Mouse (Mus musculus) liver, embryonic 13.5 days (tissue): ENCODE results near the gene Ppp1r2. TPM values are rescaled to one million over a fixed set of nuclear protein-coding genes. Genes with fewer than 3 reads are reported as not detected.

Experiments
- ATAC-seq: fragments of 200-750 bp; cut with Nextera tagmentation; 2 replicates; pipeline ENCODE4 v1.8.0; 2017; ENCODE audit warnings: low read depth, mild to moderate bottlenecking, moderate number of reproducible peaks, moderate library complexity
- DNase-seq: peaks from one replicate; pipeline ENCODE4 v3.0.0; 2022
- H3K27ac ChIP-seq: fragments of 300-500 bp; sonication (generic); 2 replicates; pipeline ENCODE4 v1.5.1; 2015; ENCODE audit warnings: moderate library complexity, mild to moderate bottlenecking, inconsistent platforms
- H3K27me3 ChIP-seq: fragments of 300-500 bp; sonication (generic); 2 replicates; pipeline ENCODE4 v1.6.1; 2015; ENCODE audit warnings: mild to moderate bottlenecking, inconsistent platforms
- H3K36me3 ChIP-seq: fragments of 300-500 bp; sonication (generic); 2 replicates; pipeline ENCODE4 v1.6.1; 2015; ENCODE audit warnings: mild to moderate bottlenecking, inconsistent platforms
- H3K4me1 ChIP-seq: fragments of 300-500 bp; sonication (generic); replicated peaks from 2 replicates; pipeline ENCODE4 v1.6.1; 2015; ENCODE audit warnings: inconsistent platforms
- H3K4me2 ChIP-seq: fragments of 300-500 bp; sonication (generic); 2 replicates; pipeline ENCODE4 v1.6.1; 2015; ENCODE audit warnings: inconsistent platforms, mild to moderate bottlenecking, moderate library complexity
- H3K4me3 ChIP-seq: fragments of 300-500 bp; sonication (generic); replicated peaks from 2 replicates; pipeline ENCODE4 v1.5.1; 2015; ENCODE audit warnings: mild to moderate bottlenecking, inconsistent platforms
- H3K9ac ChIP-seq: fragments of 300-500 bp; sonication (generic); 2 replicates; pipeline ENCODE4 v1.6.1; 2015; ENCODE audit warnings: mild to moderate bottlenecking, inconsistent platforms
- H3K9me3 ChIP-seq: fragments of 300-500 bp; sonication (generic); replicated peaks from 2 replicates; pipeline ENCODE4 v1.6.1; 2016; ENCODE audit warnings: inconsistent platforms
- WGBS: fragments of 180-500 bp; shearing (Covaris S2); methylation state at CpG from one replicate; pipeline ENCODE4 v1.1.7; 2015; ENCODE audit not compliant: insufficient replicate concordance; 5-methylcytosine and 5-hydroxymethylcytosine counted together
- polyA plus RNA-seq: library from polyadenylated mRNA; unstranded; fragments of >200 nt; fragmentation: Nextera tagmentation; extraction: Ambion mirVana; gene quantifications from 2 replicates; pipeline ENCODE4 v1.2.1, GENCODE M21; 2015

The Ppp1r2 gene
- polyA plus RNA-seq, 1 experiment from 2014 or later = 44.7 TPM

GRCm38 (mm10) chr16:31305199-31305919 lies 30.3 kb upstream of the Ppp1r2 start:
- DNase-seq (no peak), ATAC-seq (no peak)
- H3K4me3 ChIP-seq = no peak overlapping the region
- H3K36me3 ChIP-seq = no peaks in the 10 kb centered on the region
- H3K9me3 ChIP-seq = no peaks in the 10 kb centered on the region
- WGBS = 62% methylated on average over 5 of the region's 5 CpGs
- no peak overlapping the region for H3K27ac ChIP-seq
- H3K4me2 ChIP-seq = no peak overlapping the region
- H3K9ac ChIP-seq = no peak overlapping the region
- H3K4me1 ChIP-seq = no peaks in the 10 kb centered on the region
- H3K27me3 ChIP-seq = no peaks in the 10 kb centered on the region

- Histone ChIP-seq H3K27me3 (no peaks in the 10 kb centered on the region), H3K9me3 (no peaks in the 10 kb centered on the region), H3K27ac (no peak overlapping the region), H3K36me3 (no peaks in the 10 kb centered on the region), H3K9ac (no peak overlapping the region), H3K4me1 (no peaks in the 10 kb centered on the region), H3K4me3 (no peak overlapping the region), H3K4me2 (no peak overlapping the region)
- 59% methylated on average over 10 of the region's 10 CpGs for WGBS
- DNase-seq = no peak
- ATAC-seq = no peak
Measured at GRCm38 (mm10) chr16:31303276-31303675, 28.2 kb upstream of the Ppp1r2 start.

GRCm38 (mm10) chr16:31300883-31301532 lies 25.9 kb upstream of the Ppp1r2 start:
- no peaks in the 10 kb centered on the region for H3K9me3 ChIP-seq
- H3K4me2 ChIP-seq = no peak overlapping the region
- H3K36me3 ChIP-seq = no peaks in the 10 kb centered on the region
- H3K4me3 ChIP-seq = no peak overlapping the region
- WGBS = 57% methylated on average over 6 of the region's 6 CpGs
- no peaks in the 10 kb centered on the region for H3K4me1 ChIP-seq
- DNase-seq = no peak
- no peak for ATAC-seq
- no peak overlapping the region for H3K27ac ChIP-seq
- H3K27me3 ChIP-seq = no peaks in the 10 kb centered on the region
- H3K9ac ChIP-seq = no peak overlapping the region

- Histone ChIP-seq H3K4me2 (no peak overlapping the region), H3K9ac (no peak overlapping the region), H3K9me3 (no peaks in the 10 kb centered on the region), H3K36me3 (no peaks in the 10 kb centered on the region), H3K27ac (no peak overlapping the region), H3K4me1 (no peaks in the 10 kb centered on the region), H3K4me3 (no peak overlapping the region), H3K27me3 (no peaks in the 10 kb centered on the region)
- no peak for ATAC-seq
- 35% methylated on average over 7 of the region's 7 CpGs for WGBS
- DNase-seq = no peak
Measured at GRCm38 (mm10) chr16:31300467-31300866, 25.4 kb upstream of the Ppp1r2 start.

GRCm38 (mm10) chr16:31299960-31300353 lies 24.9 kb upstream of the Ppp1r2 start:
- H3K4me1 ChIP-seq = no peaks in the 10 kb centered on the region
- ATAC-seq = no peak
- WGBS = 58% methylated on average over 3 of the region's 3 CpGs

GRCm38 (mm10) chr16:31299164-31299959 lies 24.3 kb upstream of the Ppp1r2 start:
- Histone ChIP-seq H3K27ac (no peak overlapping the region), H3K9ac (no peak overlapping the region), H3K36me3 (no peaks in the 10 kb centered on the region), H3K4me2 (no peak overlapping the region), H3K4me1 (no peaks in the 10 kb centered on the region), H3K27me3 (no peaks in the 10 kb centered on the region), H3K4me3 (no peak overlapping the region), H3K9me3 (no peaks in the 10 kb centered on the region)
- DNase-seq (no peak), ATAC-seq (no peak)
- WGBS = 52% methylated on average over 11 of the region's 11 CpGs

More at GRCm38 (mm10) chr16:31299960-31300353, 24.9 kb upstream of the Ppp1r2 start:
- Histone ChIP-seq H3K4me3 (no peak overlapping the region), H3K27ac (no peak overlapping the region), H3K27me3 (no peaks in the 10 kb centered on the region), H3K36me3 (no peaks in the 10 kb centered on the region), H3K4me2 (no peak overlapping the region), H3K9me3 (no peaks in the 10 kb centered on the region), H3K9ac (no peak overlapping the region)
- no peak for DNase-seq

GRCm38 (mm10) chr16:31297113-31297512 lies 22.0 kb upstream of the Ppp1r2 start:
- Histone ChIP-seq H3K27me3 (no peaks in the 10 kb centered on the region), H3K27ac (no peak overlapping the region), H3K9ac (no peak overlapping the region), H3K4me2 (no peak overlapping the region), H3K4me1 (no peaks in the 10 kb centered on the region), H3K9me3 (no peaks in the 10 kb centered on the region), H3K36me3 (no peaks in the 10 kb centered on the region), H3K4me3 (no peak overlapping the region)
- no peak for ATAC-seq
- 49% methylated on average over 7 of the region's 7 CpGs for WGBS
- DNase-seq = no peak

GRCm38 (mm10) chr16:31293761-31294160 lies 18.7 kb upstream of the Ppp1r2 start:
- DNase-seq (no peak), ATAC-seq (no peak)
- no peak overlapping the region for H3K4me3 ChIP-seq
- no peak overlapping the region for H3K4me2 ChIP-seq
- no peaks in the 10 kb centered on the region for H3K4me1 ChIP-seq
- H3K9ac ChIP-seq = no peak overlapping the region
- 32% methylated on average over 4 of the region's 4 CpGs for WGBS
- H3K36me3 ChIP-seq = no peaks in the 10 kb centered on the region
- H3K9me3 ChIP-seq = no peaks in the 10 kb centered on the region
- H3K27me3 ChIP-seq = no peaks in the 10 kb centered on the region
- H3K27ac ChIP-seq = no peak overlapping the region

- Histone ChIP-seq H3K9me3 (no peaks in the 10 kb centered on the region), H3K27ac (no peak overlapping the region), H3K4me2 (no peak overlapping the region), H3K4me3 (no peak overlapping the region), H3K9ac (no peak overlapping the region), H3K36me3 (no peaks in the 10 kb centered on the region), H3K27me3 (no peaks in the 10 kb centered on the region), H3K4me1 (no peaks in the 10 kb centered on the region)
- ATAC-seq (no peak), DNase-seq (no peak)
- 53% methylated on average over 7 of the region's 7 CpGs for WGBS
Measured at GRCm38 (mm10) chr16:31290751-31291365, 15.8 kb upstream of the Ppp1r2 start.

GRCm38 (mm10) chr16:31290281-31290680 lies 15.2 kb upstream of the Ppp1r2 start:
- H3K4me2 ChIP-seq = no peak overlapping the region
- H3K4me1 ChIP-seq = no peaks in the 10 kb centered on the region
- no peak overlapping the region for H3K27ac ChIP-seq
- DNase-seq (no peak), ATAC-seq (no peak)
- H3K36me3 ChIP-seq = no peaks in the 10 kb centered on the region
- H3K4me3 ChIP-seq = no peak overlapping the region
- no peaks in the 10 kb centered on the region for H3K9me3 ChIP-seq
- no peak overlapping the region for H3K9ac ChIP-seq
- H3K27me3 ChIP-seq = no peaks in the 10 kb centered on the region
- WGBS = 36% methylated on average over 10 of the region's 10 CpGs

GRCm38 (mm10) chr16:31287712-31288111 lies 12.6 kb upstream of the Ppp1r2 start:
- 79% methylated on average over 3 of the region's 3 CpGs for WGBS

More at GRCm38 (mm10) chr16:31287712-31288111, 12.6 kb upstream of the Ppp1r2 start:
- ATAC-seq = no peak
- DNase-seq = no peak
- Histone ChIP-seq H3K36me3 (no peaks in the 10 kb centered on the region), H3K4me2 (no peak overlapping the region), H3K4me3 (no peak overlapping the region), H3K27me3 (no peaks in the 10 kb centered on the region), H3K27ac (no peak overlapping the region), H3K9ac (no peak overlapping the region), H3K4me1 (no peaks in the 10 kb centered on the region), H3K9me3 (no peaks in the 10 kb centered on the region)
